19 mouse cellular contexts compared by ENCODE assay signal in genomic region chr3:98581024-98581423, GRCm38 (mm10). TPM values are rescaled to one million over a fixed set of nuclear protein-coding genes. Genes with fewer than 3 reads are reported as not detected.
DNase-seq lines count a peak whose midpoint lies in the region; ATAC-seq lines count a peak whose summit lies in the region.
"Not testable (repeated sequence)": the region's sequence is repeated elsewhere in the genome, so short reads cannot be mapped to it uniquely, and the experiment has no call there.
"Had no signal": no experiment of that assay in that cellular context is flagged by ENCODE, and none has a peak within 500 bp of the region (broad histone marks: within the 10 kb centered on the region; RNA-seq: fewer than 3 reads in every experiment).

No protein-coding gene starts in this region.

- not testable (repeated sequence) for H3K27ac ChIP-seq in embryonic facial prominence, embryonic 14.5 days (replicated peaks; ENCODE audit: low read depth, low read length)

- not testable (repeated sequence) for H3K4me3 ChIP-seq in embryonic facial prominence, embryonic 14.5 days (ENCODE audit: low read depth, low read length)

- WGBS in embryonic facial prominence, embryonic 14.5 days = no CpG with 5 or more reads among the region's 1 CpGs

- not testable (repeated sequence) for H3K36me3 ChIP-seq in embryonic facial prominence, embryonic 14.5 days (ENCODE audit: control insufficient read depth, insufficient read depth, low read length)

- ATAC-seq in embryonic facial prominence, embryonic 14.5 days (ENCODE audit: low read depth) = not testable (repeated sequence)

- H3K9ac ChIP-seq in embryonic facial prominence, embryonic 14.5 days (ENCODE audit: low read depth, low read length) = not testable (repeated sequence)

- not testable (repeated sequence) for H3K27me3 ChIP-seq in embryonic facial prominence, embryonic 14.5 days (replicated peaks; ENCODE audit: control insufficient read depth, insufficient read depth, low read length)

- H3K9me3 ChIP-seq in embryonic facial prominence, embryonic 14.5 days (ENCODE audit: control insufficient read depth, low read length) = not testable (repeated sequence)

- H3K4me1 ChIP-seq in embryonic facial prominence, embryonic 14.5 days (ENCODE audit: control insufficient read depth, insufficient read depth, low read length) = not testable (repeated sequence)

- peak; percentile 10 for DNase-seq in adrenal gland, postnatal 25 days
- DNase-seq in embryonic facial prominence, embryonic 14.5 days (ENCODE audit: low spot score) = peak; percentile 48
- peak; percentile 15 for DNase-seq in gastrocnemius, postnatal 10 days
- peak; percentile 81 for DNase-seq in kidney, adult 9 months
- peak; percentile 67 to 68 for DNase-seq in layer of hippocampus, postnatal 10 days (ENCODE audit: low spot score in 2 of 2)
- DNase-seq in left cerebral cortex, postnatal 36 days (ENCODE audit: low spot score in 2 of 2) = peak; percentile 57 to 63
- DNase-seq in ovary, postnatal 10 days (ENCODE audit: low spot score) = peak; percentile 4
- DNase-seq in testis, postnatal 10 days (ENCODE audit: low spot score) = peak; percentile 50

- intact Hi-C loops in left cerebral cortex, postnatal 36 days (cut with DNase I) = not testable (repeated sequence)

- H3K4me2 ChIP-seq in embryonic facial prominence, embryonic 14.5 days (ENCODE audit: low read depth, low read length) = not testable (repeated sequence)

RNA-seq across cellular contexts. Expression of gene Gm10681, which starts 7.6 kb away (rescaled TPM):
- not detected in 2 replicates for total RNA-seq in adrenal gland, postnatal 25 days (2021)
- not detected in 2 replicates for polyA plus RNA-seq in embryonic facial prominence, embryonic 14.5 days (2014; fragmentation: Nextera tagmentation; extraction: Ambion mirVana)
- not detected for total RNA-seq in gastrocnemius, postnatal 10 days (2021)
- not detected for total RNA-seq in layer of hippocampus, postnatal 10 days (2021)
- total RNA-seq in left cerebral cortex, postnatal 36 days (2021) = not detected
- total RNA-seq: adrenal gland, adult 8-10 months; heart, adult 2 months; heart, postnatal 25 days had no signal
- polyA plus RNA-seq: cerebellum, adult 2 months; embryonic facial prominence, embryonic 12.5 days; forebrain, embryonic 12.5 days; heart, adult 2 months; intestine, embryonic 16.5 days; lung, postnatal 0 days; midbrain, embryonic 13.5 days; neural tube, embryonic 12.5 days; stomach, postnatal 0 days had no signal

RNA-seq across cellular contexts. Expression of gene Hsd3b5, which starts 49.0 kb away (rescaled TPM):
- not detected in 2 replicates for total RNA-seq in adrenal gland, postnatal 25 days (2021)
- polyA plus RNA-seq in embryonic facial prominence, embryonic 14.5 days (2014; fragmentation: Nextera tagmentation; extraction: Ambion mirVana) = not detected in 2 replicates
- not detected for total RNA-seq in gastrocnemius, postnatal 10 days (2021)
- total RNA-seq in layer of hippocampus, postnatal 10 days (2021) = not detected
- total RNA-seq in left cerebral cortex, postnatal 36 days (2021) = not detected
- total RNA-seq: adrenal gland, adult 8-10 months; heart, adult 2 months; heart, postnatal 25 days had no signal
- polyA plus RNA-seq: cerebellum, adult 2 months; embryonic facial prominence, embryonic 12.5 days; forebrain, embryonic 12.5 days; heart, adult 2 months; intestine, embryonic 16.5 days; lung, postnatal 0 days; midbrain, embryonic 13.5 days; neural tube, embryonic 12.5 days; stomach, postnatal 0 days had no signal

Comparison
In these comparisons a context has a peak if more than half of its experiments do, and no peak if none do; other contexts are left out.
1. DNase-seq: peak in every context shown above with its lines; median percentile 81 in kidney, adult 9 months; 68 in layer of hippocampus, postnatal 10 days; 60 in left cerebral cortex, postnatal 36 days; 50 in testis, postnatal 10 days; 48 in embryonic facial prominence, embryonic 14.5 days; 15 in gastrocnemius, postnatal 10 days; 10 in adrenal gland, postnatal 25 days; 4 in ovary, postnatal 10 days.